Mouse (Mus musculus): ENCODE measurements around the gene Itga4. TPM values are rescaled to one million over a fixed set of nuclear protein-coding genes. Genes with fewer than 3 reads are reported as not detected.

Itga4 gene
- polyA plus RNA-seq, 1 experiment: 1.6 TPM

GRCm38 (mm10) chr2:79237216-79237615 is 18.0 kb upstream of the Itga4 start:
- no peak for TF ChIP-seq GATA1 (IDR thresholded peaks at IDR 0.05; ENCODE audit: borderline replicate concordance, low read length)
- no peak for TF ChIP-seq FLI1 (IDR thresholded peaks at IDR 0.05; ENCODE audit: low read length)
- no peak overlapping the region for H3K4me3 ChIP-seq (replicated peaks)
- H3K27me3 ChIP-seq (replicated peaks): no peaks in the 10 kb centered on the region
- H3K36me3 ChIP-seq (replicated peaks; ENCODE audit: low read length): no peaks in the 10 kb centered on the region
- no peaks in the 10 kb centered on the region for H3K9me3 ChIP-seq
- H3K4me1 ChIP-seq: peaks cover 3% of the 10 kb centered on the region; the same call in 1 of the 2 replicates

DNA sequence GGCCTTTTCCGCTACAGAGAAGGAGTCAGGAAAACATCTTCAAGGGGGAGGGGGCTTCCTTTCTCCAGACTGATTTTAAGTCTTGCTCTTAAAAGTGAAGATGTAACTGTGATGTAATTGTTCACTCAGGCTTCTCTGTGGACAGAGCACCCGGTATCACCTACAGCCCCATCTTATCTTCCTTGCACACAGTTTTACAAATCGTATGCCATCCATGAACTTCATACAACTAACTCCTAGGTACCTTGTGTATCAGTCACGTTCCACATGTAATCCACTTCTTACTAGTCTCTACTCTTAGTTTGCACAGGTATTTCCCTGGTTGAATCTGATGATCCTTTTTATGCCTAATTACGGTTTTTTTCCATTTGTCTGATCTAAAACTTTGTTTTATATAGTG is 10.9 kb upstream of the Itga4 start:
- H3K36me3 ChIP-seq (replicated peaks; ENCODE audit: low read length): no peaks in the 10 kb centered on the region
- no peaks in the 10 kb centered on the region for H3K9me3 ChIP-seq
- H3K4me3 ChIP-seq (replicated peaks): no peak overlapping the region
- TF ChIP-seq GATA1 (IDR thresholded peaks at IDR 0.05; ENCODE audit: borderline replicate concordance, low read length) (no peak), FLI1 (IDR thresholded peaks at IDR 0.05; ENCODE audit: low read length) (no peak)
- peaks cover 16% of the 10 kb centered on the region; the same call in 1 of the 2 replicates for H3K4me1 ChIP-seq
- H3K27me3 ChIP-seq (replicated peaks): no peaks in the 10 kb centered on the region

- Histone ChIP-seq H3K36me3 (replicated peaks; ENCODE audit: low read length) (no peaks in the 10 kb centered on the region), H3K27me3 (replicated peaks) (no peaks in the 10 kb centered on the region), H3K4me1 (peaks cover 16% of the 10 kb centered on the region; the same call in 1 of the 2 replicates), H3K9me3 (no peaks in the 10 kb centered on the region), H3K4me3 (replicated peaks) (no peak overlapping the region)
- no peak for TF ChIP-seq GATA1 (IDR thresholded peaks at IDR 0.05; ENCODE audit: borderline replicate concordance, low read length)
- no peak for TF ChIP-seq FLI1 (IDR thresholded peaks at IDR 0.05; ENCODE audit: low read length)
Measured at GRCm38 (mm10) chr2:79244743-79245142, 10.5 kb upstream of the Itga4 start.

DNA sequence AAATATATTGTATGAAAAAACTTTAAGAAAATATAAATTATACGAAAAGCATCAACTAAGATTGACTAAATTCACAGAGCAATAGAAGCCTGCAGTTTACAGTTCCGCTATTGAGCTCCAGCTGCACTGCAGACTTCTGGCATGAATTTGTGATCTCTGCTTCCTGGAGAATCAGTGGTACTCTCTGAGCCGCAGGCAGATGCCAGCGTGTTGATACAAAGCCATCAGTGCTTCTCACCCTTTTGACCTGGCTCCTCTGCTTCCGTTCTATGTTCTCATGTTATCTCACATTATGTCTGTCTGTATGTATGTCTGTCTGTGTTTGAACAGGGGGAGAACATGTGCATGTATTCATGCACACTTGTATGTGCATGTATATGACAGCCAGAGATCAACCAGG is 6.9 kb upstream of the Itga4 start:
- H3K9me3 ChIP-seq: no peaks in the 10 kb centered on the region
- no peaks in the 10 kb centered on the region for H3K27me3 ChIP-seq (replicated peaks)
- H3K4me3 ChIP-seq (replicated peaks): no peak overlapping the region
- no peak for TF ChIP-seq GATA1 (IDR thresholded peaks at IDR 0.05; ENCODE audit: borderline replicate concordance, low read length)
- no peak for TF ChIP-seq FLI1 (IDR thresholded peaks at IDR 0.05; ENCODE audit: low read length)
- peaks cover 24% of the 10 kb centered on the region for H3K4me1 ChIP-seq
- H3K36me3 ChIP-seq (replicated peaks; ENCODE audit: low read length): no peaks in the 10 kb centered on the region

GRCm38 (mm10) chr2:79250510-79250909 is 4.7 kb upstream of the Itga4 start:
- H3K9me3 ChIP-seq: no peaks in the 10 kb centered on the region
- no peaks in the 10 kb centered on the region for H3K27me3 ChIP-seq (replicated peaks)
- TF ChIP-seq GATA1 (IDR thresholded peaks at IDR 0.05; ENCODE audit: borderline replicate concordance, low read length): no peak
- no peak for TF ChIP-seq FLI1 (IDR thresholded peaks at IDR 0.05; ENCODE audit: low read length)
- H3K36me3 ChIP-seq (replicated peaks; ENCODE audit: low read length): no peaks in the 10 kb centered on the region
- no peak overlapping the region for H3K4me3 ChIP-seq (replicated peaks)
- peaks cover 39% of the 10 kb centered on the region for H3K4me1 ChIP-seq

DNA sequence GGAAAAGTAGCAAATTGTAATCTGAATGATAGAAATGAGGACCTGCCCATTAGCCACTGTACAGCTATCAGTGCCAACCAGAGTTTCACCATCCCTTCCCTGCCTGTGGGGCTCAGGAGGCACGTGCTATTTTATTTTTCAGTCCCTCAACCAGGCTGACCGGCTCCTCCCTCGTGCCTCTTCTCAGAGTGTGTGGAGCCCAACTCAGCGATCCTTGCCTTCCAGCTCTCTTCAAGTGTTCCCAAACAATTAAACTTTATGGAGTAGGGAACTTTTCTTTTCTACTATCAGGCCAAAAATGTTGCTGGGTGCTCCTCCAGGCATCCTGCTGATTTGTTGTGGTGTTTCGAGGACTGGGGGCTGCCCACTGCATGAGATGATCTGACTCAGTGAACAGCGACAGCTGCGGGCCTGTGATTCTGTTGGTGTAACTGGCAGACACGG is 1.4 kb upstream of the Itga4 start:
- no peak for TF ChIP-seq GATA1 (IDR thresholded peaks at IDR 0.05; ENCODE audit: borderline replicate concordance, low read length)
- no peak for TF ChIP-seq FLI1 (IDR thresholded peaks at IDR 0.05; ENCODE audit: low read length)
- Histone ChIP-seq H3K4me3 (replicated peaks) (peak overlapping the region; percentile 72), H3K4me1 (peaks cover 63% of the 10 kb centered on the region)

GRCm38 (mm10) chr2:79254588-79255191 is 536 bp upstream of the Itga4 start:
- H3K4me1 ChIP-seq: peaks cover 71% of the 10 kb centered on the region
- no peaks in the 10 kb centered on the region for H3K36me3 ChIP-seq (replicated peaks; ENCODE audit: low read length)
- H3K27me3 ChIP-seq (replicated peaks): no peaks in the 10 kb centered on the region
- peak overlapping the region; percentile 98 for H3K4me3 ChIP-seq (replicated peaks)
- TF ChIP-seq GATA1 (IDR thresholded peaks at IDR 0.05; ENCODE audit: borderline replicate concordance, low read length) (no peak), FLI1 (IDR thresholded peaks at IDR 0.05; ENCODE audit: low read length) (no peak)
- H3K9me3 ChIP-seq: no peaks in the 10 kb centered on the region

More for the DNA sequence above, 1.4 kb upstream of the Itga4 start:
- Histone ChIP-seq H3K9me3 (no peaks in the 10 kb centered on the region), H3K27me3 (replicated peaks) (no peaks in the 10 kb centered on the region), H3K36me3 (replicated peaks; ENCODE audit: low read length) (no peaks in the 10 kb centered on the region)

- Histone ChIP-seq H3K9me3 (no peaks in the 10 kb centered on the region), H3K36me3 (replicated peaks; ENCODE audit: low read length) (no peaks in the 10 kb centered on the region), H3K4me3 (replicated peaks) (peak overlapping the region; percentile 98), H3K4me1 (peaks cover 77% of the 10 kb centered on the region), H3K27me3 (replicated peaks) (no peaks in the 10 kb centered on the region)
- TF ChIP-seq FLI1 (IDR thresholded peaks at IDR 0.05; ENCODE audit: low read length) (no peak), GATA1 (IDR thresholded peaks at IDR 0.05; ENCODE audit: borderline replicate concordance, low read length) (no peak)
Measured at GRCm38 (mm10) chr2:79256001-79256339, 744 bp downstream of the Itga4 start.

DNA sequence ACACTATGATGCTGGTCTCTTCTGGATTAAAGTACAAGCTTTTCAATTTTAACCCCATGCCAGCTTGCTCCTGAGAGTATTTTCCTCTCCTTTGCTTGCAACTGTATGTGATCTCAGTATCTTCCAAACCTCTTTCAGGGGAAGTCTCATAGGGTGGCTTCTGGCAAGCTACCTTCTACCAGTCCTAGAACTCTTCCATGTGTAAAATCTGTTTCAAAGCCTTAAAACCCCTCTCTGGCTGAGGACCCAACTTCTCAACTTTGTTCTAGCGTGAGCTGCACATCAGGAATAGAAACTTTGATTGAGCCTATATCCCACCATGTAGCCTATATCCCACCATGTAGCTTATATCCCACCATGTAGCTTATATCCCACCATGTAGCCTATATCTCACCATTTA is 1.1 kb downstream of the Itga4 start:
- H3K36me3 ChIP-seq (replicated peaks; ENCODE audit: low read length): no peaks in the 10 kb centered on the region
- peaks cover 73% of the 10 kb centered on the region for H3K4me1 ChIP-seq
- no peaks in the 10 kb centered on the region for H3K9me3 ChIP-seq
- H3K4me3 ChIP-seq (replicated peaks): peak overlapping the region; percentile 98
- no peaks in the 10 kb centered on the region for H3K27me3 ChIP-seq (replicated peaks)
- TF ChIP-seq GATA1 (IDR thresholded peaks at IDR 0.05; ENCODE audit: borderline replicate concordance, low read length) (no peak), FLI1 (IDR thresholded peaks at IDR 0.05; ENCODE audit: low read length) (no peak)

GRCm38 (mm10) chr2:79256880-79257279 is 1.7 kb downstream of the Itga4 start:
- peak overlapping the region; percentile 98 for H3K4me3 ChIP-seq (replicated peaks)
- H3K27me3 ChIP-seq (replicated peaks): no peaks in the 10 kb centered on the region
- TF ChIP-seq FLI1 (IDR thresholded peaks at IDR 0.05; ENCODE audit: low read length) (no peak), GATA1 (IDR thresholded peaks at IDR 0.05; ENCODE audit: borderline replicate concordance, low read length) (no peak)
- peaks cover 68% of the 10 kb centered on the region for H3K4me1 ChIP-seq
- H3K36me3 ChIP-seq (replicated peaks; ENCODE audit: low read length): peaks cover 3% of the 10 kb centered on the region
- H3K9me3 ChIP-seq: no peaks in the 10 kb centered on the region
